Mouse (Mus musculus): ENCODE data around the gene Filip1.

GRCm38 (mm10) chr9:79830874-79831273 lies 181.8 kb downstream of the Filip1 start:
- TF ChIP-seq CTCF (conservative IDR thresholded peaks at IDR 0.05; ENCODE audit: low read length) (no peak), NANOG (IDR thresholded peaks at IDR 0.05; ENCODE audit: borderline replicate concordance, low read length) (no peak)
